Mouse (Mus musculus) limb, embryonic 11.5 days (tissue): ENCODE measurements at regions not wholly inside any gene's neighbourhood (a gene's known extent, or its start where the extent isn't known, plus 50 kb on each side); places are given as distances from the start of the nearest gene placed in this dataset.

Source experiments
- ATAC-seq: fragments of 200-750 bp; cut with Nextera tagmentation; 2 replicates; pipeline ENCODE4 v1.8.0; 2017; ENCODE audit warnings: low read depth; ENCODE audit not compliant: insufficient number of reproducible peaks, low FRiP score, low TSS enrichment
- DNase-seq: peaks from one replicate; pipeline ENCODE4 v3.0.0-alpha.2; 2015; ENCODE audit warnings: low spot score
- H3K27ac ChIP-seq: fragments of 300-500 bp; sonication (generic); replicated peaks from 2 replicates; pipeline ENCODE4 v1.5.1; 2014; ENCODE audit warnings: low read depth, mild to moderate bottlenecking, low read length
- H3K27me3 ChIP-seq: fragments of 300-500 bp; sonication (generic); 2 replicates; pipeline ENCODE4 v1.6.1; 2014; ENCODE audit warnings: mild to moderate bottlenecking, low read length, mixed read lengths; ENCODE audit not compliant: control insufficient read depth, insufficient read depth
- H3K36me3 ChIP-seq: fragments of 300-500 bp; sonication (generic); 2 replicates; pipeline ENCODE4 v1.6.1; 2014; ENCODE audit warnings: mild to moderate bottlenecking, low read length, moderate library complexity, mixed read lengths; ENCODE audit not compliant: control insufficient read depth, insufficient read depth
- H3K4me1 ChIP-seq: fragments of 300-500 bp; sonication (generic); 2 replicates; pipeline ENCODE4 v1.6.1; 2014; ENCODE audit warnings: low read length, mixed read lengths; ENCODE audit not compliant: control insufficient read depth, insufficient read depth
- H3K4me2 ChIP-seq: fragments of 300-500 bp; sonication (generic); 2 replicates; pipeline ENCODE4 v1.6.1; 2014; ENCODE audit warnings: low read depth, mild to moderate bottlenecking, moderate library complexity; ENCODE audit not compliant: severe bottlenecking
- H3K4me3 ChIP-seq: fragments of 300-500 bp; sonication (generic); 2 replicates; pipeline ENCODE4 v1.5.1; 2014; ENCODE audit warnings: low read depth, low read length
- H3K9ac ChIP-seq: fragments of 300-500 bp; sonication (generic); 2 replicates; pipeline ENCODE4 v1.6.1; 2014; ENCODE audit warnings: mild to moderate bottlenecking, low read length
- H3K9me3 ChIP-seq: fragments of 300-500 bp; sonication (generic); 2 replicates; pipeline ENCODE4 v1.6.1; 2016; ENCODE audit warnings: low read length; ENCODE audit not compliant: control insufficient read depth
- WGBS: fragments of 180-500 bp; shearing (Covaris S2); extraction: QIAGEN DNeasy Blood & Tissue Kit; methylation state at CpG from one replicate; pipeline ENCODE4 v1.1.7; 2014; 5-methylcytosine and 5-hydroxymethylcytosine counted together

- 72% methylated on average over 10 of the region's 10 CpGs for WGBS
- Histone ChIP-seq H3K4me2 (no peak overlapping the region), H3K27me3 (no peaks in the 10 kb centered on the region), H3K4me1 (no peaks in the 10 kb centered on the region), H3K27ac (no peak overlapping the region), H3K9me3 (no peaks in the 10 kb centered on the region), H3K9ac (no peak overlapping the region), H3K4me3 (no peak overlapping the region), H3K36me3 (no peaks in the 10 kb centered on the region)
- DNase-seq (no peak), ATAC-seq (no peak)
Observed at GRCm38 (mm10) chr6:94881139-94881538, 181.2 kb upstream of the Lrig1 start.

DNA sequence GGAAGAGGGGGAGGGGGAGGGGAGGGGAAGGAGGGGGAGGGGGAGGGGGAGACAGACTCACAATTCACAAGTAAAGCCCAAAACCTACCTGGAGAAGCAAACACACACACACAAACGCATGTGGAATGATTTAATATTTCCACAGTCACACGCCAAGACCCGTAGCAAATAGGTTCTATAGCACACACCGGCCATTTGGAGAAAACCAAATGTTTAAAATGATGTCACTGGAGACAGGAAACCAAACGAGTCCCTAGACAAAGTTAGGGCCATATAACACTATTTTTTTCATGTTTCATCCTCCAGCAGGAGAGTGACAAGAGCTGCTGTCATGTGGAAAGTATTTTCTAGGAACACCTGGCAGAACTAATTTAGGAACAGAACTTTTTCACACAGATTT is 175.9 kb upstream of the Lrig1 start:
- no peak overlapping the region for H3K9ac ChIP-seq
- H3K4me3 ChIP-seq = no peak overlapping the region
- ATAC-seq (no peak), DNase-seq (no peak)
- no peak overlapping the region for H3K4me2 ChIP-seq
- no peaks in the 10 kb centered on the region for H3K9me3 ChIP-seq
- WGBS = 75% methylated on average over 5 of the region's 5 CpGs
- no peaks in the 10 kb centered on the region for H3K36me3 ChIP-seq
- H3K4me1 ChIP-seq = 0 out of 2 replicates have a peak, but pooled peaks cover 2% of the 10 kb centered on the region
- H3K27me3 ChIP-seq = no peaks in the 10 kb centered on the region
- H3K27ac ChIP-seq = no peak overlapping the region

GRCm38 (mm10) chr6:94875065-94875464 is 175.1 kb upstream of the Lrig1 start:
- no peak for ATAC-seq
- no peak overlapping the region for H3K4me2 ChIP-seq
- H3K4me3 ChIP-seq = no peak overlapping the region
- H3K27ac ChIP-seq = no peak overlapping the region
- H3K4me1 ChIP-seq = 0 out of 2 replicates have a peak, but pooled peaks cover 2% of the 10 kb centered on the region
- no peak overlapping the region for H3K9ac ChIP-seq
- no peaks in the 10 kb centered on the region for H3K27me3 ChIP-seq
- 79% methylated on average over 4 of the region's 4 CpGs for WGBS
- H3K36me3 ChIP-seq = no peaks in the 10 kb centered on the region
- no peaks in the 10 kb centered on the region for H3K9me3 ChIP-seq
- DNase-seq = no peak

DNA sequence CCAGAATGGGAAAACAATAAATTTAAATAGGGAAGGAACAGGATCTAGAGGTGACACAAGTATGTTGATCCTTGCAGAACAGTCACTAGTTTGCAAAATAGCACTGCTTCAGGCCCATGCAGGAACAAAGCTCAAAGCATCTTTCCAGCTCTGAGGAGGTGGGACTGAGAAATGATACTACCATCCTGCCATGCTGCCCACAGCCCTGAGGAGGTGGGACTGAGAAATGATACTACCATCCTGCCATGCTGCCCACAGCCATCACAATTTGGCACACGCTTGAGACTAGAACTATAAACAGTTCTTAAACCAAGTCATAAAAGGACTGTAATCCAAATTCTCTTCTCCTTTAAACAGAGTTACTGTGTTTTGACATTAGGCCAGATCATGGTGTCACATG is 174.5 kb upstream of the Lrig1 start:
- Histone ChIP-seq H3K9me3 (no peaks in the 10 kb centered on the region), H3K4me3 (no peak overlapping the region), H3K27ac (no peak overlapping the region), H3K4me1 (0 out of 2 replicates have a peak, but pooled peaks cover 2% of the 10 kb centered on the region), H3K27me3 (no peaks in the 10 kb centered on the region), H3K9ac (no peak overlapping the region), H3K4me2 (no peak overlapping the region), H3K36me3 (no peaks in the 10 kb centered on the region)
- no peak for ATAC-seq
- WGBS = 75% methylated on average over 1 of the region's 1 CpGs
- DNase-seq = no peak

GRCm38 (mm10) chr6:94867952-94868351 is 168.0 kb upstream of the Lrig1 start:
- Histone ChIP-seq H3K9ac (no peak overlapping the region), H3K4me1 (no peaks in the 10 kb centered on the region), H3K4me3 (no peak overlapping the region), H3K27ac (no peak overlapping the region), H3K36me3 (no peaks in the 10 kb centered on the region), H3K27me3 (no peaks in the 10 kb centered on the region), H3K9me3 (no peaks in the 10 kb centered on the region), H3K4me2 (no peak overlapping the region)
- no peak for ATAC-seq
- WGBS = 75% methylated on average over 3 of the region's 3 CpGs
- DNase-seq = no peak

GRCm38 (mm10) chr6:94865498-94865897 is 165.5 kb upstream of the Lrig1 start:
- Histone ChIP-seq H3K27me3 (no peaks in the 10 kb centered on the region), H3K4me1 (no peaks in the 10 kb centered on the region), H3K9me3 (no peaks in the 10 kb centered on the region), H3K4me3 (no peak overlapping the region), H3K36me3 (no peaks in the 10 kb centered on the region), H3K4me2 (no peak overlapping the region), H3K9ac (no peak overlapping the region), H3K27ac (no peak overlapping the region)
- DNase-seq = no peak
- 77% methylated on average over 2 of the region's 2 CpGs for WGBS
- no peak for ATAC-seq

- Histone ChIP-seq H3K4me1 (peaks cover 2% of the 10 kb centered on the region; the same call in 1 of the 2 replicates), H3K36me3 (no peaks in the 10 kb centered on the region), H3K27me3 (no peaks in the 10 kb centered on the region), H3K9ac (no peak overlapping the region), H3K27ac (no peak overlapping the region), H3K4me3 (no peak overlapping the region), H3K4me2 (no peak overlapping the region), H3K9me3 (no peaks in the 10 kb centered on the region)
- 69% methylated on average over 5 of the region's 5 CpGs for WGBS
- DNase-seq (no peak), ATAC-seq (no peak)
Observed at GRCm38 (mm10) chr6:94858121-94858621, 158.2 kb upstream of the Lrig1 start.

DNA sequence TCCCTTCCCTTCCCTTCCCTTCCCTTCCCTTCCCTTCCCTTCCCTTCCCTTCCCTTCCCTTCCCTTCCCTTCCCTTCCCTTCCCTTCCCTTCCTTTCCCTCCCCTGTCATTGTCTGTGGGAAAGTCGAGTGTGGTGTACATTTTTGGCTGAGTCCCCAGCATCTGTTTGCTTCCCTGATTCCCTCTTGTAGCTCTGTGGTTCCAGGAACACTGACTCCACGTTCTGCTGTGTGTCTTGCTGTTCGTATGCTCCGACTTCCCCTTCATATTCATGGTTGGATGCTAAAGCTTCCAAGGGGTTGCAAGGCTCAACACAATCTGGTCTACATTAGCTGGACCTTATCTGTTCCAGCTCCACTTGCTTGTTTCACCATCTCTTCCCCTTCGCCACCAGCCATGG is 150.2 kb upstream of the Lrig1 start:
- no peak overlapping the region for H3K27ac ChIP-seq
- WGBS = 77% methylated on average over 4 of the region's 5 CpGs
- DNase-seq = no peak

DNA sequence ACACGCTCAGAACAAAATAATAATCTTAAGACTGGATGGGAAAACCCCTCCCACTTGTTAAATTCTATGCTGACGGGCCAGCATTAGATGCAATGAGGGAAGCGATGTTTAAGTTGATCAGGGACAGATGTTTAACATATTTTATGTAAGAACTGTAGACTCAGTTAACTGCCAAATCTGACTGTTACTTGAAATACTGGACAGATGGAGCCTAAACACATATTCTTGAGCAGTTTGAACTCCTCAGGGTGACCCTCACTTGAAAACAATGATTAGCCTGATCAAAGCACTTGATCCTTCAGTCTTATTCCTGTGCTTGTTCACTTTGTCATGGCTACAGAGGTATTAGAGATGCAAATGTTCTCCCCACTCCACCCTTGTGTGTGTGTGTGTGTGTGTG is 149.6 kb upstream of the Lrig1 start:
- ATAC-seq = no peak
- no peaks in the 10 kb centered on the region for H3K27me3 ChIP-seq
- H3K4me1 ChIP-seq = no peaks in the 10 kb centered on the region
- no peak overlapping the region for H3K27ac ChIP-seq
- no peak overlapping the region for H3K9ac ChIP-seq
- DNase-seq = no peak
- H3K4me3 ChIP-seq = no peak overlapping the region
- WGBS = 66% methylated on average over 3 of the region's 3 CpGs
- no peaks in the 10 kb centered on the region for H3K9me3 ChIP-seq
- H3K36me3 ChIP-seq = no peaks in the 10 kb centered on the region
- H3K4me2 ChIP-seq = no peak overlapping the region

More for the DNA sequence above, 150.2 kb upstream of the Lrig1 start:
- H3K4me1 ChIP-seq = no peaks in the 10 kb centered on the region
- H3K4me3 ChIP-seq = no peak overlapping the region
- no peaks in the 10 kb centered on the region for H3K27me3 ChIP-seq
- no peak overlapping the region for H3K9ac ChIP-seq
- H3K36me3 ChIP-seq = no peaks in the 10 kb centered on the region
- H3K4me2 ChIP-seq = no peak overlapping the region
- ATAC-seq = no peak
- H3K9me3 ChIP-seq = no peaks in the 10 kb centered on the region
